10 mouse cellular contexts compared by ENCODE assay signal in the genomic region with DNA sequence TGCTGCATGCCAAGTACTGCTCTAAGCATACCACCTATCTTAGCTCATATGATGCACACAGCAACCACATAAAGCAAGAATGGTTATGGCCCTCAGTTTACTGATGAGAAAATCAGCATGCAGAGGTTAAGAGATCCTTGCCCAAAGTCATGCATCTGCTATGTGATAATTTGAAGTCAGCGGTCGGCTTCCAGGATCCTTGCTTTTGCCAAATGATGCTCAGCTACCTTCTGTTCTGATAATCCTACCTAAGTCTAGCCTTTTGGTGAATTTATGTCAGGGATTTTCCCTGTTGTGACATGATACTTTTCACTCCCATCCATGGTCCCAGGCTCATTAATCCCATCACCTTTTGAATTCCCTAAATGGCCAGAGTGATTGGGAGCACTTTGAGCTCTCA.
"Had no signal": no experiment of that assay in that cellular context is flagged by ENCODE, and none has a peak within 500 bp of the region (broad histone marks: within the 10 kb centered on the region; RNA-seq: fewer than 3 reads in every experiment).

No protein-coding gene starts in this region.

- DNase-seq: kidney, postnatal 14 days; kidney, postnatal 4 days; layer of hippocampus, adult 9-11 months; liver; lung, adult 2 months; lung, postnatal 14 days; lung, postnatal 4 days; midbrain, embryonic 14.5 days; thymus, adult 18-20 months; thymus, postnatal 36 days had no signal
